Mouse (Mus musculus) bone marrow macrophage, adult 2 months (primary cell): ENCODE measurements around the gene Gm28551.
"Not testable (repeated sequence)": the region's sequence is repeated elsewhere in the genome, so short reads cannot be mapped to it uniquely, and the experiment has no call there.

ENCODE experiments used
- CTCF ChIP-seq: IDR thresholded peaks from 2 replicates; pipeline ENCODE4 v1.5.1; 2012; ENCODE audit warnings: low read depth, mild to moderate bottlenecking, low read length, moderate library complexity
- POLR2A ChIP-seq: IDR thresholded peaks from 2 replicates; pipeline ENCODE4 v1.6.1; 2012; ENCODE audit warnings: mild to moderate bottlenecking, low read depth, low read length, borderline replicate concordance

DNA sequence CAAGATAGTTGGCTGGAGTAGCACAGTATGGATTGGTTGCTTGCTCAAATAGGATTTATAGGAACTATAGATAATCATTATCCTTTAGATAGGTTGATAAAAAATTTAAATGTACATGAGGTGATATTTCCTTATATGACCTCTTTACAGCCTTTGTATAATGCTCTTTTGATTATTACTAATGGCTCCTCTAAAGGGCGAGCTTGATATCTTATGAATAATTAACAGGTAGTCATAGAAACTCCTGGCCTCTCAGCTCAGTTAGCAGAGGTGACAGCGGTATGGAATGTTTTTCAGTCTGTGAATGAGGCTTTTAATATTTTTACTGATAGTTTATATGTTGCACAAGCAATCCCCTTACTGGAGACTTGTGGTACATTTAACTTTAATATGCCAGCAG, 23.5 kb upstream of the Gm28551 start:
- TF ChIP-seq CTCF, POLR2A: not testable (repeated sequence)
